Mouse (Mus musculus) intestine, embryonic 16.5 days (tissue): Measurements from ENCODE around the gene Cmip. TPM values are rescaled to one million over a fixed set of nuclear protein-coding genes. Genes with fewer than 3 reads are reported as not detected.
A peak's percentile ranks its signal among the peaks of the same experiment; 100 is the strongest.

Experiments used
- ATAC-seq: fragments of 200-750 bp; cut with Nextera tagmentation; 2 replicates; pipeline ENCODE4 v1.8.0; 2017; ENCODE audit warnings: moderate TSS enrichment, moderate library complexity
- H3K27ac ChIP-seq: fragments of 300-500 bp; sonication (generic); 2 replicates; pipeline ENCODE4 v1.5.1; 2014; ENCODE audit warnings: mild to moderate bottlenecking, low read length
- H3K27me3 ChIP-seq: fragments of 300-500 bp; sonication (generic); replicated peaks from 2 replicates; pipeline ENCODE4 v1.6.1; 2014; ENCODE audit warnings: low read length, control low read depth, mixed read lengths; ENCODE audit not compliant: control insufficient read depth, insufficient read depth
- H3K36me3 ChIP-seq: fragments of 300-500 bp; sonication (generic); 2 replicates; pipeline ENCODE4 v1.6.1; 2014; ENCODE audit warnings: low read length, control low read depth; ENCODE audit not compliant: control insufficient read depth, insufficient read depth
- H3K4me1 ChIP-seq: fragments of 300-500 bp; sonication (generic); 2 replicates; pipeline ENCODE4 v1.6.1; 2014; ENCODE audit warnings: low read length, control low read depth, mixed read lengths; ENCODE audit not compliant: control insufficient read depth, insufficient read depth
- H3K4me2 ChIP-seq: fragments of 300-500 bp; sonication (generic); 2 replicates; pipeline ENCODE4 v1.6.1; 2014; ENCODE audit warnings: low read depth, low read length, control low read depth
- H3K4me3 ChIP-seq: fragments of 300-500 bp; sonication (generic); 2 replicates; pipeline ENCODE4 v1.5.1; 2014; ENCODE audit warnings: mild to moderate bottlenecking, low read length
- H3K9ac ChIP-seq: fragments of 300-500 bp; sonication (generic); 2 replicates; pipeline ENCODE4 v1.6.1; 2014; ENCODE audit warnings: low read depth, low read length
- H3K9me3 ChIP-seq: fragments of 300-500 bp; sonication (generic); 2 replicates; pipeline ENCODE4 v1.6.1; 2016; ENCODE audit warnings: low read length, control low read depth; ENCODE audit not compliant: control insufficient read depth
- WGBS: fragments of 180-500 bp; shearing (Covaris S2); extraction: QIAGEN DNeasy Blood & Tissue Kit; methylation state at CpG from one replicate; pipeline ENCODE4 v1.1.7; 2014; 5-methylcytosine and 5-hydroxymethylcytosine counted together
- polyA plus RNA-seq: library from polyadenylated mRNA; unstranded; fragments of >200 nt; fragmentation: Nextera tagmentation; extraction: Ambion mirVana; gene quantifications from 2 replicates; pipeline ENCODE4 v1.2.1, GENCODE M21; 2015

Gene Cmip
- polyA plus RNA-seq, 1 experiment from 2014 or later = 16.8 TPM

- no peak overlapping the region for H3K27ac ChIP-seq
These were observed 129.3 kb downstream of the Cmip start for GRCm38 (mm10) chr8:117386142-117386541.

GRCm38 (mm10) chr8:117387642-117388041 lies 130.8 kb downstream of the Cmip start:
- Histone ChIP-seq H3K4me3 (no peak overlapping the region), H3K9me3 (0 out of 2 replicates have a peak, but pooled peaks cover 5% of the 10 kb centered on the region), H3K27me3 (no peaks in the 10 kb centered on the region), H3K36me3 (no peaks in the 10 kb centered on the region; the same call in 1 of the 2 replicates), H3K27ac (no peak overlapping the region), H3K9ac (0 out of 2 replicates have a peak overlapping the region, but pooled peaks have one; percentile 22), H3K4me2 (no peak overlapping the region), H3K4me1 (peaks cover 18% of the 10 kb centered on the region)
- ATAC-seq = peak; percentile 36
- 56% methylated on average over 10 of the region's 10 CpGs for WGBS

More at GRCm38 (mm10) chr8:117386142-117386541, 129.3 kb downstream of the Cmip start:
- H3K9ac ChIP-seq = no peak overlapping the region
- no peaks in the 10 kb centered on the region for H3K27me3 ChIP-seq
- no peaks in the 10 kb centered on the region; the same call in 1 of the 2 replicates for H3K36me3 ChIP-seq
- H3K4me3 ChIP-seq = no peak overlapping the region
- no peak overlapping the region for H3K4me2 ChIP-seq
- 0 out of 2 replicates have a peak, but pooled peaks cover 5% of the 10 kb centered on the region for H3K9me3 ChIP-seq
- no peak for ATAC-seq
- WGBS = 75% methylated on average over 2 of the region's 2 CpGs
- H3K4me1 ChIP-seq = peaks cover 18% of the 10 kb centered on the region

DNA sequence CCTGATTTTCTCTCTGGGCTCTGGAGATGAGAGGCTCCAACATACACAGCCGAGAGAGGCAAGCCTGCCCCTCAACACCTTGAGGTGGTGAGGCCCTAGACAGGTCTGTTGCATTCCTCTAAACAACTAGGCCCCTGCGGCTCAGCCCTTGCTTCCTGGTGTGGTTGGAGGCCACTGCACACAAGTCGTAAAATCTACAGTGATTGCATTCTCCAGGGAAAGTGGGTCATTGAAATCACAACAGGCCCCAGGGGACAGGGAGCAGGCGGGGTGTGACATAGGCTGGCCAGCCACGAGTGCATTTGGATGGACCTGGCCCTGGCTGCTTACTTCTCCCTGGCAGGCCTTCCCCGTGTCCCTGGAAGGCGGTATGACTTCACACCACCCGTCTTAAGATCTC lies 131.5 kb downstream of the Cmip start:
- ATAC-seq = peak; percentile 76
- WGBS = 48% methylated on average over 8 of the region's 8 CpGs

DNA sequence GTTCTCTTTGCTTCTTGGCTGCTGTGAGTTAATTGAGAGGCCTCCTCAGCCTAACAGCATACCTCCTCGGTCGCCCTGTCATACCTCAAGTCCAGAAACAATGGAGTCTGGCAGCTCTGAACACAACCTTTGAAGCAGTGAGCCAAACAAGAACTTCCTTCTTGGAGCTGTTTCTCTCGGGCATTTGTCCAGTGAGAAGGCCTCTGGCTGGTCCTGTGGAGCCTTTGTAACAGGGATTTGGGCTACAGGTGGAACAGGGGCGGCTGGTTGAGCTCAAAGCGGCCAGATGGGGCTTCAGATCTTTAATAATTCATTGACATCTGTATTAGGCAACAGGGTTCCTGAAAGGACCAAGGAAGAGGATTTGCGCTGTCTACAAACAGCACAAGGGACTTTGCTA lies 137.0 kb downstream of the Cmip start:
- Histone ChIP-seq H3K9me3 (no peaks in the 10 kb centered on the region), H3K27ac (no peak overlapping the region), H3K4me3 (no peak overlapping the region), H3K9ac (no peak overlapping the region), H3K4me2 (no peak overlapping the region), H3K4me1 (peaks cover under 1% of the 10 kb centered on the region; the same call in 1 of the 2 replicates), H3K27me3 (no peaks in the 10 kb centered on the region), H3K36me3 (peaks cover 3% of the 10 kb centered on the region; the same call in 1 of the 2 replicates)
- ATAC-seq = no peak
- 72% methylated on average over 6 of the region's 6 CpGs for WGBS

More for the DNA sequence above, 131.5 kb downstream of the Cmip start:
- Histone ChIP-seq H3K36me3 (no peaks in the 10 kb centered on the region; the same call in 1 of the 2 replicates), H3K27me3 (no peaks in the 10 kb centered on the region), H3K4me1 (peaks cover 18% of the 10 kb centered on the region), H3K4me2 (no peak overlapping the region), H3K9me3 (0 out of 2 replicates have a peak, but pooled peaks cover 5% of the 10 kb centered on the region), H3K4me3 (no peak overlapping the region), H3K9ac (no peak overlapping the region), H3K27ac (no peak overlapping the region)

GRCm38 (mm10) chr8:117395055-117395454 lies 138.2 kb downstream of the Cmip start:
- Histone ChIP-seq H3K9ac (no peak overlapping the region), H3K27ac (no peak overlapping the region)
- WGBS = 70% methylated on average over 7 of the region's 7 CpGs

DNA sequence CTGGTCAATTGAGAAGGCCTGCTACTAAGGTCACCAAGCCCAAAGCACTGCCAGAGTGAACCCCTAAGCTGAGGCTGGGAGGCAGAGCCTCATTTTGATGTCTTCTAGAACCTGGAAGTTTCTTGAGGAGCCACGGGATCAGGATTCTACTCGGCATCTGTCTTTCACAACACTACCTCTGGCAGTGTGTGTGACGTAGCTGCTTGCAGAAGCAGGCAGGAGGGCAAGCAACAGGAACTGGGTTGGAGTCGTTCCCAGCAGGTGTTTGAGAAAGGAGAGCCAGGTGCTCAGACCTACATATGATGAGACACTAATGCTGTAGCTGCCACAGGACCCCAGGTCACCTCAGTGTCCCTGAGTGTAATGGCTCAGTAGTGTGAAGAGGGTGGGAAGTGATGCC lies 140.0 kb downstream of the Cmip start:
- H3K9ac ChIP-seq = no peak overlapping the region
- peaks cover 15% of the 10 kb centered on the region for H3K4me1 ChIP-seq
- no peaks in the 10 kb centered on the region for H3K9me3 ChIP-seq
- H3K4me3 ChIP-seq = no peak overlapping the region
- H3K4me2 ChIP-seq = no peak overlapping the region
- WGBS = 92% methylated on average over 4 of the region's 4 CpGs
- H3K36me3 ChIP-seq = peaks cover 3% of the 10 kb centered on the region; the same call in 1 of the 2 replicates
- H3K27me3 ChIP-seq = no peaks in the 10 kb centered on the region
- ATAC-seq = no peak
- no peak overlapping the region for H3K27ac ChIP-seq

More at GRCm38 (mm10) chr8:117395055-117395454, 138.2 kb downstream of the Cmip start:
- Histone ChIP-seq H3K27me3 (no peaks in the 10 kb centered on the region), H3K4me3 (no peak overlapping the region), H3K4me2 (no peak overlapping the region), H3K36me3 (peaks cover 3% of the 10 kb centered on the region; the same call in 1 of the 2 replicates), H3K9me3 (no peaks in the 10 kb centered on the region), H3K4me1 (no peaks in the 10 kb centered on the region; the same call in 1 of the 2 replicates)
- ATAC-seq = no peak

GRCm38 (mm10) chr8:117397751-117398150 lies 140.9 kb downstream of the Cmip start:
- no peaks in the 10 kb centered on the region for H3K27me3 ChIP-seq
- H3K4me1 ChIP-seq = peaks cover 17% of the 10 kb centered on the region
- WGBS = 94% methylated on average over 15 of the region's 15 CpGs
- no peak overlapping the region for H3K9ac ChIP-seq
- no peak for ATAC-seq
- H3K4me3 ChIP-seq = no peak overlapping the region
- no peak overlapping the region for H3K27ac ChIP-seq
- no peaks in the 10 kb centered on the region for H3K9me3 ChIP-seq
- peaks cover 3% of the 10 kb centered on the region; the same call in 1 of the 2 replicates for H3K36me3 ChIP-seq
- no peak overlapping the region for H3K4me2 ChIP-seq

DNA sequence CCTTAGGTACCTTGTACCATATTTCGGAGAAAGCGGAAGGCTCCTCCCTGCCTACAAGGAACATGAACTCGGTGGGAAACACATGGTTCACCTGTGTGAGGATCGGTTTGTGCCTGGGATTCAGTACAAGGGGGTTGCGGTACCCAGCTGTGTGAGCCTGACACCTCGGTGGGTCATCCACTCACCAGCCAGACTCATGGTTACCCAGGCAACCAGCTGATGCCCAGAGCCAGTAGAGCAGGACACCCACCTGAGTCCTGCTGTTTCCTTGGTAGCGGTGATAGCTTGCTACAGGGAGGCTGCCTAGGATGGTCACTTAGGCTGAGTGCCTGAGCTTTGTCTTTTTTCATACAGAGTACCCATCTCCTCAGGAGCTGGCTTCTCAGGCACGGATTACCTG lies 142.4 kb downstream of the Cmip start:
- H3K9me3 ChIP-seq = no peaks in the 10 kb centered on the region
- ATAC-seq = no peak
- H3K9ac ChIP-seq = no peak overlapping the region
- H3K36me3 ChIP-seq = peaks cover 3% of the 10 kb centered on the region; the same call in 1 of the 2 replicates
- no peak overlapping the region for H3K27ac ChIP-seq
- H3K4me3 ChIP-seq = no peak overlapping the region
- no peak overlapping the region for H3K4me2 ChIP-seq
- H3K4me1 ChIP-seq = peaks cover 31% of the 10 kb centered on the region
- WGBS = 86% methylated on average over 8 of the region's 8 CpGs
- no peaks in the 10 kb centered on the region for H3K27me3 ChIP-seq

- Histone ChIP-seq H3K4me2 (no peak overlapping the region), H3K9ac (no peak overlapping the region), H3K27ac (no peak overlapping the region), H3K4me1 (peaks cover 31% of the 10 kb centered on the region), H3K27me3 (no peaks in the 10 kb centered on the region), H3K4me3 (no peak overlapping the region), H3K9me3 (no peaks in the 10 kb centered on the region), H3K36me3 (peaks cover 3% of the 10 kb centered on the region; the same call in 1 of the 2 replicates)
- WGBS = 74% methylated on average over 6 of the region's 6 CpGs
- ATAC-seq = peak; percentile 51
These were observed 144.0 kb downstream of the Cmip start for GRCm38 (mm10) chr8:117400820-117401219.

- no peak overlapping the region for H3K4me2 ChIP-seq
- no peak overlapping the region for H3K9ac ChIP-seq
- no peaks in the 10 kb centered on the region for H3K27me3 ChIP-seq
- H3K4me3 ChIP-seq = no peak overlapping the region
- H3K4me1 ChIP-seq = peaks cover 31% of the 10 kb centered on the region
- no peaks in the 10 kb centered on the region; the same call in 1 of the 2 replicates for H3K36me3 ChIP-seq
- WGBS = 84% methylated on average over 14 of the region's 14 CpGs
- no peaks in the 10 kb centered on the region for H3K9me3 ChIP-seq
- ATAC-seq = no peak
- no peak overlapping the region for H3K27ac ChIP-seq
These were observed 145.0 kb downstream of the Cmip start for GRCm38 (mm10) chr8:117401880-117402279.
